Mouse (Mus musculus) frontal cortex, postnatal 10 days (tissue): ENCODE data around the gene Calcoco2.

ENCODE experiments used
- DNase-seq, 2 experiments: peaks; one replicate each; pipeline ENCODE4 v3.0.0; 2022; ENCODE audit warnings: low spot score in 2 of 2, mixed read lengths in 1 of 2

The Calcoco2 gene

DNA sequence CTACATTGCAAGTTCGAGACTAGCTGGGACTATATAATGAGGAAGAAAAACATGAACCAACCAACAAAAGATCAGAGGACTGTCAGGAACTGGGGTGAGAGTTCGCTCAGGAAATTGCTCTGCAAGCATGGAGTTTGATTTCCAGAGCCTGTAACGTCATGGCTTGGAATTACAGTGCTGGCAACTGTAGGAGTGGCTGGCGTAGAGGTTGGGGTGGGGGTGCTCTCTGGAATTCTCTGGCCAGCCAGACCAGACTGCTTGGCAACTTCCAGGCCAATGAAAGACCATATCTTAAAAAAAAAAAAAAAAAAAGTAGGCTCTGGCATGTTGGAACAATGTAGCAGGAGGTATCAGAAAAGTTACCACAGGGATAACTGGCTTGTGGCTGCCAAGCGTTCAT, 31.0 kb downstream of the Calcoco2 start:
- DNase-seq = no peak

DNA sequence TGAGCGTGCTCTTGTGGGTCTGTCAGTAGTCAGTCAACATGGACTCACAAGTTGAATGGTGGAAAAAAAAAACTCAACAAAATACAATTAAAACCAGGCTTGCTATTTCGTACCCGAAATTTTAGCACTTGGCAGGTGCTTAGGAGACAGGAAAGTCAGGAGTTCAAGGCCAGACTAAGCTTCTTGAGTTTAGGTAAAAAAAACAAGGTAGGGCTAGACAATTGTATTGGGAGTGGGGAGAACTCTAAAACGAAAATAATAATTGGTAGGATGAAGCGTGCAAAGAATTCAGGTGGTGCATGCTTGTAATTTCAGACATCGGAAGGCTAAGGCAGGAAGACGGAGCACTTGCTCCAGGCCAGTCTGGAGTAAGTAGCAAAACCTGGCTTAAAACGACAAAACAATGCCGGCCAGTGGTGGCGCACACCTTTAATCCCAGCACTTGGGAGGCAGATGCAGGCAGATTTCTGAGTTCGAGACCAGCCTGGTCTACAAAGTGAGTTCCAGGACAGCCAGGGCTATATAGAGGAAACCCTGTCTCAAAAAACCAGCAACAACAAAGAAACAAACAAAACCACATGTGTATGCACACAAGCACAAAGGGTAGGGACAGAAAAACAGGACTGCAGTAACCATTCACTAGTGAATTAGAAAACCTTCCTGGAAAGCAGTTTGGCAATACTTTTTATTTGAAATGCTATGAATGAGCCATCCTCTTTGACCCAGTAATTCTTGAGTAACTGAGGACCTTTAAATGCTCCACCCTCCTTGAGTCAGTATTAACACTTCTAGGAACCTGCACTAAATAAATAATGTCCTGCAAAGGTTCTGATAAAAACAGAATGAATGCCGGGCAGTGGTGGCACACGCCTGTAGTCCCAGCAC, 35.3 kb downstream of the Calcoco2 start:
- DNase-seq = no peak

DNA sequence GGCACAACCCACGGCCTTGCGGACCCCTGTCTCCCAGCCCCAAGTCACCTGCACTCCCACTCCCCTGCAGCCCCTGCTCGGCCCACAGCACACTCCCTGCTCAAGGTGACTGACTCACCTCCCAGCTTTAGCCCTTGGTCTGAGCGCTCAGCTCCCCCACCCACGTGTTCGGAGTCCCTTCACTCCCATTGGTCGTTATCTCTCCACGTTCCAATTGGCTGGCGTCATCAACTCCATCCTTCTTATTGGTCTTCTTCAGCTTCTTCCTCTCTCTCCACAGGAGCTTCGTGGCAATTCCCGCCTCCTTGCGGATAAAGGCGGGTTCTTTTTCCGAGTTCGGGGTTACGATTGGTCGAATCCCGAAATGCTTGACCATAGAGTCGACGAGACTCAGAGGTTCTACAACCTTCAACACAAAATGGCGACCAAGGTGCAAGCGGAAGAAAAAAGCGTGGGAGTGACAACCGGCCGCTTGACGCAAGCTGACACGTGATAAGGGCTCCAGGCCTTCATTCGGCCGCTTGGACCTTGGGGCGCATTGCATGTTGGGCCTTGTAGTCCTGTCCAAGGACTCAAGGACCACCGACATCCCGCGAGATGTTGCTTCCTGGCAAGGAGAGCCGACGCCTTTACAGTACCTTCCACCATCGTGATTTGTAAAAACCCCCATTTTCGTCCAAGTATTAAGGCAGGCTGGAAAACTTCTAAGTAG, 36.1 kb downstream of the Calcoco2 start, which contains the start of gene Atp5g1:
Gene Atp5g1 (minus strand): TSS at position 162 of the 712 bp plus-strand sequence.
- DNase-seq = peak; percentile 98 to 100

DNA sequence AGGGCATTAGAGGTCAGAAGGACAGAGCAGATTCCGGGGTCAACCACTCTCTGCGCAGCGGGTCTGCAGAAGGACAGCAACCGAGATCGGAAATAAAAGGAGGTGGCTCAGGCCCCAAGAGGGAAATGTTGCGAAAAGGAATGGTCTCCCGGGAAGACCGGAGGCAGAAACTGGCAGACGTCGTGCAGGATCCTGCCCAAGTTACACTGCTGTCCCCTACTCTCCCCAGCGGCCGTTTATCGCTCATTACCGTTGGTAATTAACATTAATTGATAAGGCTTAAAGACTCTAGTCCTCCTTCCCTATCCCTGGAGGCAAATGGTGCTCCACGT, 36.6 kb downstream of the Calcoco2 start:
- DNase-seq = peak in 1 of 2 experiments; percentile 17

DNA sequence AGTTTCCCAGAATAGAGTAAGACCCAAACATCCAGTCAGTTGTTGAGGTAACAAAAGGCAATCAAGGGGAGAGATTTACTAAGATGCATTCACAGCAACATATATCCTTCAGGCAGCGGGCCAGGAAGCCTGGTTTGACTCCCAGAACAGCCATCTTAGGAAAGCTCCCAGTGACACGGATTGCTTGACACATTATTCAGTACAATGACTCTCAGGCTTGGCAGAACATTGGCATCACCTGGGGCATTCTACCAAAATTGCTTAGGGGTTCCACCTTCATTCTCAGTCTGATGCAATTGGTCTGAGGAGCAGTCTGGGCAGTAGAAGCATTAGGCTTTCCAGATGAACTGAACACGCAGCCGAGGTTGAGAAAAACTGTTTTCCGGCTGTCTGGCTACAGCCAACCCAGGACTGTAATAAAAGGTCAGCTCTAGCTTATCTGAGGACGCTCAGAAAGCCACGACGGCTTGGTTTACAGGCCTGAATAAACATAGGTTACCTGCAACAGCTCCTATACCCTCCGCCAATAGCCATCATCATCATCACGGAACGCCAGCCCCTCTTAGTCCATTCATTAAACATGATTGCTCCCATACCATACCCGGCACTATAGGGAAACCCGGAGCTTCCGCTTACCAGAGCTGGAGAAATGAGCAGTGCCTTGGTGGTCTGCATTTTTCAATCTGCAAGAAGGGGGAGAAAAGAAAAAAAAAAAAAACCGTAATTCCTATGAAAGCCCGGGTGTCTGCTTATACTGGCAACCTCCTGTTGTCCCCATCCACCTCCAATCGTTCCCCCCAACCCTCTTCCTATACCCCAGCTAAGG, 37.2 kb downstream of the Calcoco2 start:
- DNase-seq = no peak

DNA sequence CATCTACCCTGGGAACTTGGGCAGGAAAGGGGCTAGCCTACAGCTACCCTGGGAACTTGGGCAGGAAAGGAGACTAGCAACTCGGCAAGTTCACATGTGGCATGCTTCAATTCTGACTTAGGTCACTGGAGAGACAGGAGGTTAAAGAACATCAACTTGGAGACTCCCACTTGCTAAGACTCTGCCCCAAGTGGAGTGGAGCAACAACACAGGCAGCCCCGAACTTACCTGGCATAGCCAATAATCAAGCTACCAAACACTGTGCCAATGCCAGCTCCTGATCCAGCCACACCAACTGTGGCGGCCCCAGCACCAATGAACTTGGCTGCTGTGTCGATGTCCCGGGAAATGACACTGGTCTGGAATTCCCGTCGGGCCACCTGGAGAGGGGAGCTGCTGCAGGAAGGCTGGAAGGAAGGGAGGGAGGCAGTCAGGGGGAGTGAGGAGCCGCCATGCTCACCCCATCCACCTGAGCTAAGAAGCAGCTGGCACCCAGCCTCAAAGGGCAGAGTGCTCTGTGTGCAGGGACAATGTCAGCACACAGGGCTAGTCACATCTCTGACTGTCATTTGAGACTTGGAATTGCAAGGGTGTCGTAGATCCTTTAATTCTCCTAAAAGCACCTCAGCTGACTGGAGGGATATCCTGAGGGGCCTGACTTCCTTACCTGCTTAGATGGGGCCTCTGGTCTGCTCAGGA, 38.3 kb downstream of the Calcoco2 start:
- DNase-seq = no peak

DNA sequence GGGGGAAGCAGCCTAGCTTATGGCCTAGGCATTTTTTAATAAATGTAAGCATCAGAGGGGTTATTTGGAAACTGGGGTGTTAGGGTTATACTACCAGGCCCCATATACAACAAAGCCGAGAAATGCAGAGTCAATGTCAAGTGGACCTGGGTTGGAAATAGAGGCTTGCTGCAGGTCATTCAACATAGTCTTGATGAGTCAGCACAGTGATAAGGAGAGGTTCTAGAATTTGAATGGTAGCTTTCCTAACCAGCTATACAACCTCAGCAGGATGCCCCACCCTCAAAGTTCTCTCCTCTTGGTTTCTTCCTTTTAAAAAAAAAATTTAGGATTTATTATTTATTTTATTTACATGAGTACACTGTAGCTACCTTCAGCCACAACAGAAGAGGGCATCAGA, 40.8 kb downstream of the Calcoco2 start:
- DNase-seq = no peak

DNA sequence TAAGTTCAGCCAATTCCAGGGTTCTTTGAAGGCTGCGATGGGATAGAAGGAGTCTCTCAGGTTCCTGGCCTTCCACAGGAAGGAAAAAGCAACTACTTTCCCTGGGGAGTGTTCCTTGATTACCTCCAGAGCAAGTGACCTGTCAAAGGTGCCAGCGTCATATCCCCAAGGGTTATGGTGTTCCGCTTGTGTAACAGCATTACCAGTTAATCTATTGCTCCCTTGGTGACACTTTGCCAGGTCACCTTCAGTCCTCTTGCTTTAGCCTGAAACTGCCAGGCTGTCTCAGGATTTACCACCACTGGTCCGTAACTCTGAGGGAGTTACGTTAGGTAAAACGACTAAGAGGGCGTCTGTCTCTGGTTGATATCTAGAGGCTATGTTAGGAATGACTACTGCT, 41.4 kb downstream of the Calcoco2 start:
- DNase-seq = no peak

DNA sequence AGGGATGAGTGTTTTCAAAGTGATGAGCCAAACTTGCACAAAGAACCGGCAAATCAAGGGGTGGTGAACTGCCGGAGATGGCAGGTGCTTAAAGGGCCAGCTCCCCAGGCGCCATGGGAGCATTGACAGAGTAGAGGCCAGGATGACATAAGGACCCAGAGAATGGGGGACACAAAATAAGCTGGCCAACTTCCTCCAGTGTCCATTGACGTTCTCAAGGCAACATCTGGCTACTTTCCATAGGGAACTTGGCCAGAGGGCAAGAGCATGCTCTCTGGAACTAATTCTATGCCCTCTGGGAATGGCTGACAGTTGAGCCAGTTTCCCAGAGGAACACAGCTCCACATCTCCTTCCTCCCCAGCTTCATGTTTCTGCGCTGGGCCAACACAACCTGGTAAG, 43.5 kb downstream of the Calcoco2 start:
- no peak for DNase-seq

DNA sequence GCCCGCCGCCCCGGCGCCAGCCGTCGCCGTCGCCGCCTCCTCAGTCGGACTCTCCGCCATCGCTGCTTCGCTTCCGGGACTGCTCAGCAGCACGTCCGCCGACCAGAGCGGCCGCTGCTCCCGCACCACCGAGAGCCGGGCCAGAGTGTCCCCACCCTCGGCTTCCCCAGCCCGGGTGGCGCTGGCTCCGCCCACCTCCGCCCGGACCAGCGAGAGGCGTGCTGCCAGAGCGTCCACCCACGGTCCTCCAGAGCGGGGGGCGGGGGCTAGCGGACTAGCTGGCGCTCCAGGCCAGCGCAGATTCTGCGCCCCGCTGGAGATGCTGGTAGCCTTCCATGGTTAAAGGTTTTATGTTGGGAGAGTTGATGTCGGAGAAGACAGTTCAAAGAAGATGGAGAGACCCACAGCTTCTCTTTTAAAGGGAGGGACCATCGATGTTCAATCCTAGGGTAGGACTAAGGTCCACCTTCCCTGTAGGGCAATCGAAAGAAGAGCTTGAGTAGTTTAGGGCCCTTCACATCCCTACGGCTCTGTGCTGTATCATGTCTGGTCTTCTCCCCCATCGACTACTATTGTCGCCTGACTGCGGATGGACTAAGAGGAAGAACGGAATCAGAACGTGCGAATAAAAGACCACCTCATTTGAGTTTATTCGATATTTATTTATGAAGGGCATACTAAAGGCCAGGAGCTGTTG, 46.4 kb downstream of the Calcoco2 start, which contains the start of gene Ube2z:
Gene Ube2z (minus strand): TSS at position 174 of the 697 bp plus-strand sequence.
- peak; percentile 94 to 97 for DNase-seq

DNA sequence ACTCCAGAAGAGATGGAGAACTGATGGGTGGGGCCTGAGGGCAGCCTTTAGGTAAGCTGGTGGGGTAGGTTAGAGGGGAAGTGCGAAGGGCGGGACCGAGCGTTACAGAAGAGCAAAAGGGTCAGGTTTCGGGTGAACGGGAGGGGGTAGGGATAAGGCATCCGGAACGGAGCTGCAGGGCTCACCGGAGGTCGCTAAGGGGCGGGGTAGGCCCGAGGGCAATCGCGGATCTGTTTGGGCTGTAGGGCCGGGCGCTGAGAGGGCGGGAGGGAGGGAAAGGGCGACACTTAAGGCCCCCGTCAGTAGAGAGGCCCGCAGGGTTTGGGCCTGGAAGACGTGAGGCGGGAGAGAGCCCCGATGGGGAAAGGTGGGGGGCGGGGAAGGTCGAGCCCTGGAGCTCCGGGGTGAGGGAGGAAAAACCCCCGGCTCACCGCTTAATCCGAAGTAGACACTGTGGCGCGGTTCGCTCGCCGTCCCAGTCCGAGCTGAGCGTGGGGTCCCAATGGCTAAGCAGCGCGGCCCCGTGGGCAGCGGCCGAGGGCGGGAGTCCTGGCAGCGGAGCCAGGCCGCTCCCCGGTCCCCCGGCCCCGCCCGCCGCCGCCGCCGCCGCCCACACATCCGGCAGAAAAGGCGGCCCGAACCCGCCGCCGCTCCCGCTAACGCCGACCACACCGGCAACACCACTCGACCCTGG, 47.1 kb downstream of the Calcoco2 start:
- no peak for DNase-seq

DNA sequence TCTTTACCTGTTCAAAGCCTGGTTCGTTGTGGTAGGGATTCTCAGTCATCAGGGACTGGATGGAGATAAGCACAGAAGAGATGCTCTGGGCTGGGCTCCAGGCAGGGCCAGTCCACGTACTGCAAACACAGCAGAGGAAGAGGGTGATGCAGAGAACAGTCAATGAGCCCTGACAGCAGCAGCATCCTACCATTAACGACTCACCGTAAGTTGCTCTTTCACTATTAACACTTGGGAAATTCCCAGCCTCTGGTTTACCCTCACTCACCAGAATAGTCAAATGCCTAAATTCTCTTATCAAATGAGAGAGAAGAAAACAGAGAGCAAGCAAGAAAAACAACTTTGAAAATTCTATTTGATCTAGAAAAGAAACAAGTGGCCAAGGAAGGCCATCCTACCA, 53.5 kb downstream of the Calcoco2 start:
- DNase-seq = no peak

DNA sequence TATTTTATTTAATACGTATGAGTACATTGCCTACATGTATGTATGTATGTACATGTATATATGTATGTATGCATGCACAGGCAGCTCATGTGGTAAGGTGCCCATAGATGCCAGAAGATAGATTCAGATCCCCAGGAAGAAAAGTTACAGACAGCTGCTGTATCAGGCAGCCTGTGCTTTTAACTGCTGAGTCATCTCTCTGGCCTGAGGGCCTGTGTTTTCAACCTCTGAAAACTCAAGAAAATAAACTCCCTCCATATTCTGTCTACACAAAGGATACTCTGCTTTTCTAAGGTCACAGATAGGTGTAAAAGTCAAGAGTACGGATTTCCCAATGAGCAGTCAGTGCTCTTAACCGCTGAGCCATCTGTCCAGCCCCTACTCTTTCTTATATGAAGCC, 60.9 kb downstream of the Calcoco2 start:
- DNase-seq = no peak

DNA sequence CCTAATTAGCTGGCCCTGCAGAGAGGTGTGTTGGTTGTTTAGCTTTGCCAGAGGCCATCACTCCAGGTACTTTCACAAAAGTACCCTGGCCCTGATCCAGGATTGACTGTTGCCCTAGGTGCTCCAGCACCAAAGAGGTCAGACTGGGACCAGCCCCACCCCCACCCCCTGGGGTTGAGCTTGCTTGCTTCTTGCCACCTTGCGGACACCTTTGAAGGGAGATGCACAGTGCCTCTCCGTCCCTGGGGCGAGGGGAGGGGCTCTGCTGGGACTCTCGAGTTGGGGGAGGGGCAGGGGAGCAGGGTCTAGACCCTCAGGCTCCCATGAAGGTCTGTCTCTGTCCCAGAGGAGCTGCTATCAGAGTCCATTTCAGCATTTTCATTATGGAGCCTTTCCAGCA, 61.8 kb downstream of the Calcoco2 start:
- DNase-seq = no peak
